Mouse (Mus musculus) ES-Bruce4 (cell line): ENCODE results near the gene Mt3. TPM values are rescaled to one million over a fixed set of nuclear protein-coding genes. Genes with fewer than 3 reads are reported as not detected.

ENCODE experiments used
- H3K27ac ChIP-seq: 2 replicates; pipeline ENCODE4 v1.5.1; 2012; ENCODE audit warnings: low read length, inconsistent platforms; ENCODE audit not compliant: insufficient read depth
- H3K27me3 ChIP-seq: 2 replicates; pipeline ENCODE4 v1.6.1; 2012; ENCODE audit warnings: mild to moderate bottlenecking, low read length, inconsistent platforms; ENCODE audit not compliant: control insufficient read depth, poor library complexity, insufficient read depth, severe bottlenecking
- H3K36me3 ChIP-seq: 2 replicates; pipeline ENCODE4 v1.6.1; 2012; ENCODE audit warnings: inconsistent platforms, mild to moderate bottlenecking, low read length, moderate library complexity; ENCODE audit not compliant: control insufficient read depth, poor library complexity, insufficient read depth, severe bottlenecking
- H3K4me1 ChIP-seq: one replicate; pipeline ENCODE4 v1.8.1; 2011; ENCODE audit warnings: low read length; ENCODE audit not compliant: control insufficient read depth, insufficient read depth
- H3K4me3 ChIP-seq: 2 replicates; pipeline ENCODE4 v1.5.1; 2011; ENCODE audit warnings: low read depth, mild to moderate bottlenecking, low read length
- H3K9ac ChIP-seq: 2 replicates; pipeline ENCODE4 v1.6.1; 2012; ENCODE audit warnings: low read depth, mild to moderate bottlenecking, inconsistent platforms; ENCODE audit not compliant: poor library complexity, severe bottlenecking
- H3K9me3 ChIP-seq: replicated peaks from 2 replicates; pipeline ENCODE4 v1.6.1; 2012; ENCODE audit warnings: mild to moderate bottlenecking, low read length, inconsistent platforms; ENCODE audit not compliant: control insufficient read depth, poor library complexity, insufficient read depth, severe bottlenecking
- CTCF ChIP-seq: IDR thresholded peaks from one replicate; pipeline ENCODE4 v1.8.1; 2011; ENCODE audit warnings: low read depth, low read length
- EP300 ChIP-seq: IDR thresholded peaks from 2 replicates; pipeline ENCODE4 v1.6.1; 2011; ENCODE audit warnings: low read depth, low read length; ENCODE audit not compliant: insufficient read depth
- POLR2A ChIP-seq: IDR thresholded peaks from one replicate; pipeline ENCODE4 v1.8.1; 2011; ENCODE audit warnings: low read length; ENCODE audit not compliant: insufficient read depth
- polyA plus RNA-seq: library from polyadenylated mRNA; stranded (reverse); fragments of >200 nt; gene quantifications from 2 replicates; pipeline ENCODE4 v1.2.4, GENCODE M21; 2011; ENCODE audit warnings: low read depth; ENCODE audit not compliant: missing spikeins, insufficient read depth, insufficient read length

Gene Mt3
- polyA plus RNA-seq, 1 experiment, result 3.9 TPM

- no peak for TF ChIP-seq POLR2A
- TF ChIP-seq CTCF, result no peak
- no peak for TF ChIP-seq EP300
- H3K27me3 ChIP-seq, result no peaks in the 10 kb centered on the region
- H3K4me3 ChIP-seq, result no peak overlapping the region
- H3K9ac ChIP-seq, result no peak overlapping the region
- H3K27ac ChIP-seq, result no peak overlapping the region
- H3K9me3 ChIP-seq, result no peaks in the 10 kb centered on the region
- no peaks in the 10 kb centered on the region for H3K36me3 ChIP-seq
- H3K4me1 ChIP-seq, result peaks cover 6% of the 10 kb centered on the region
Observed at GRCm38 (mm10) chr8:94192926-94193325, 40.5 kb downstream of the Mt3 start.

GRCm38 (mm10) chr8:94194591-94195223 lies 42.3 kb downstream of the Mt3 start:
- H3K4me1 ChIP-seq, result peaks cover 5% of the 10 kb centered on the region
- H3K9ac ChIP-seq, result no peak overlapping the region
- H3K27ac ChIP-seq, result no peak overlapping the region
- no peaks in the 10 kb centered on the region for H3K27me3 ChIP-seq
- TF ChIP-seq CTCF (no peak), EP300 (no peak), POLR2A (no peak)
- no peaks in the 10 kb centered on the region for H3K36me3 ChIP-seq
- H3K9me3 ChIP-seq, result no peaks in the 10 kb centered on the region
- H3K4me3 ChIP-seq, result no peak overlapping the region

- TF ChIP-seq POLR2A (no peak), CTCF (peak; percentile 25)
- Histone ChIP-seq H3K9me3 (no peaks in the 10 kb centered on the region), H3K4me3 (no peak overlapping the region), H3K9ac (no peak overlapping the region), H3K4me1 (no peaks in the 10 kb centered on the region), H3K27ac (no peak overlapping the region), H3K36me3 (no peaks in the 10 kb centered on the region), H3K27me3 (no peaks in the 10 kb centered on the region)
Observed at GRCm38 (mm10) chr8:94199202-94199869, 46.9 kb downstream of the Mt3 start.

Other genes with a start within 250 kb of the Mt3 start
- 28.6 and 33.5 TPM in 2 replicates for gene Amfr, start 139.8 kb upstream of the Mt3 start, polyA plus RNA-seq
- gene Nudt21, start 115.6 kb upstream of the Mt3 start, polyA plus RNA-seq, result 233 and 241 TPM in 2 replicates
- 31.9 and 37.8 TPM in 2 replicates for gene Ogfod1, start 115.4 kb upstream of the Mt3 start, polyA plus RNA-seq
- 12.8 and 19.3 TPM in 2 replicates for gene Bbs2, start 53.7 kb upstream of the Mt3 start, polyA plus RNA-seq
- 3.0 TPM in 1 of 2 replicates, not detected in the other for gene Mt4, start 15.4 kb upstream of the Mt3 start, polyA plus RNA-seq
- 1,296 and 1,384 TPM in 2 replicates for gene Mt2, start 20.1 kb downstream of the Mt3 start, polyA plus RNA-seq
- 867 and 876 TPM in 2 replicates for gene Mt1, start 26.5 kb downstream of the Mt3 start, polyA plus RNA-seq
- 104 and 106 TPM in 2 replicates for gene Nup93, start 62.0 kb downstream of the Mt3 start, polyA plus RNA-seq
- gene Slc12a3, start 176.6 kb downstream of the Mt3 start, polyA plus RNA-seq, result 0.20 TPM in 1 of 2 replicates, not detected in the other
- gene Herpud1, start 233.8 kb downstream of the Mt3 start, polyA plus RNA-seq, result 9.4 and 11.5 TPM in 2 replicates